Mouse (Mus musculus): ENCODE data around the gene Pprc1.

Pprc1 gene

GRCm38 (mm10) chr19:46044271-46044992 is at the start of gene Pprc1:
Gene Pprc1, plus strand, starts transcription at chr19:46044886.
- DNase-seq, result peak; percentile 30

- DNase-seq, result no peak
Observed at GRCm38 (mm10) chr19:45997365-45997764, 47.3 kb upstream of the Pprc1 start.

GRCm38 (mm10) chr19:45997785-45998693 is 46.6 kb upstream of the Pprc1 start, which contains the start of gene Armh3:
Gene Armh3, minus strand, starts transcription at chr19:45998488.
- DNase-seq, result peak; percentile 93

GRCm38 (mm10) chr19:45998694-45999217 is 45.9 kb upstream of the Pprc1 start:
- DNase-seq, result no peak

GRCm38 (mm10) chr19:45999378-45999777 is 45.3 kb upstream of the Pprc1 start:
- DNase-seq, result no peak

GRCm38 (mm10) chr19:46002279-46002678 is 42.4 kb upstream of the Pprc1 start:
- no peak for DNase-seq

- peak; percentile 86 for DNase-seq
Observed at GRCm38 (mm10) chr19:46003371-46004226, 41.1 kb upstream of the Pprc1 start, which contains the start of gene Hps6. Gene Hps6, plus strand, starts transcription at chr19:46003508.

GRCm38 (mm10) chr19:46004814-46005466 is 39.7 kb upstream of the Pprc1 start:
- DNase-seq, result no peak

GRCm38 (mm10) chr19:46005680-46006079 is 39.0 kb upstream of the Pprc1 start:
- no peak for DNase-seq

- peak; percentile 82 for DNase-seq
Observed at GRCm38 (mm10) chr19:46014572-46015178, 30.0 kb upstream of the Pprc1 start.

GRCm38 (mm10) chr19:46016023-46016422 is 28.7 kb upstream of the Pprc1 start:
- DNase-seq, result no peak

GRCm38 (mm10) chr19:46024959-46025358 is 19.7 kb upstream of the Pprc1 start:
- DNase-seq, result no peak

GRCm38 (mm10) chr19:46026567-46026966 is 18.1 kb upstream of the Pprc1 start:
- no peak for DNase-seq

- DNase-seq, result no peak
Observed at GRCm38 (mm10) chr19:46028747-46029320, 15.9 kb upstream of the Pprc1 start.

- no peak for DNase-seq
Observed at GRCm38 (mm10) chr19:46029652-46030051, 15.0 kb upstream of the Pprc1 start.

GRCm38 (mm10) chr19:46030196-46030983 is 14.3 kb upstream of the Pprc1 start:
- no peak for DNase-seq

- no peak for DNase-seq
Observed at GRCm38 (mm10) chr19:46031689-46032432, 12.8 kb upstream of the Pprc1 start.

- no peak for DNase-seq
Observed at GRCm38 (mm10) chr19:46032731-46033510, 11.8 kb upstream of the Pprc1 start.

GRCm38 (mm10) chr19:46033911-46034310 is 10.8 kb upstream of the Pprc1 start:
- no peak for DNase-seq

Measured in thymus, postnatal 25 days (tissue).